Mouse (Mus musculus) forebrain, postnatal 0 days (tissue): ENCODE measurements around the gene Acpp. TPM values are rescaled to one million over a fixed set of nuclear protein-coding genes. Genes with fewer than 3 reads are reported as not detected.

Experiments
- ATAC-seq: fragments of 200-750 bp; cut with Nextera tagmentation; 2 replicates; pipeline ENCODE4 v1.8.0; 2017; ENCODE audit warnings: mild to moderate bottlenecking, moderate library complexity
- DNase-seq: peaks from one replicate; pipeline ENCODE4 v3.0.0-alpha.2; 2015
- H3K27ac ChIP-seq: fragments of 300-500 bp; sonication (generic); 2 replicates; pipeline ENCODE4 v1.5.1; 2014; ENCODE audit warnings: low read depth, mild to moderate bottlenecking, antibody characterized with exemption, low read length, moderate library complexity, mixed read lengths
- H3K27me3 ChIP-seq: fragments of 300-500 bp; sonication (generic); 2 replicates; pipeline ENCODE4 v1.6.1; 2014; ENCODE audit warnings: mild to moderate bottlenecking, low read length, mixed read lengths; ENCODE audit not compliant: insufficient read depth
- H3K36me3 ChIP-seq: fragments of 300-500 bp; sonication (generic); 2 replicates; pipeline ENCODE4 v1.6.1; 2014; ENCODE audit warnings: mild to moderate bottlenecking, moderate library complexity; ENCODE audit not compliant: insufficient read depth
- H3K4me1 ChIP-seq: fragments of 300-500 bp; sonication (generic); 2 replicates; pipeline ENCODE4 v1.6.1; 2014; ENCODE audit warnings: antibody characterized with exemption; ENCODE audit not compliant: insufficient read depth
- H3K4me2 ChIP-seq: fragments of 300-500 bp; sonication (generic); 2 replicates; pipeline ENCODE4 v1.6.1; 2014; ENCODE audit warnings: low read depth, mild to moderate bottlenecking, moderate library complexity
- H3K4me3 ChIP-seq: fragments of 300-500 bp; sonication (generic); 2 replicates; pipeline ENCODE4 v1.5.1; 2014; ENCODE audit warnings: low read depth, low read length, mixed read lengths
- H3K9ac ChIP-seq: fragments of 300-500 bp; sonication (generic); 2 replicates; pipeline ENCODE4 v1.6.1; 2014; ENCODE audit warnings: mild to moderate bottlenecking
- H3K9me3 ChIP-seq: fragments of 300-500 bp; sonication (generic); 2 replicates; pipeline ENCODE4 v1.6.1; 2016; ENCODE audit warnings: low read length
- CTCF ChIP-seq: sonication (generic); IDR thresholded peaks from 2 replicates; pipeline ENCODE4 v1.5.1; 2016; ENCODE audit warnings: antibody characterized with exemption, control low read depth, low read depth
- WGBS: fragments of 180-500 bp; shearing (Covaris S2); extraction: QIAGEN DNeasy Blood & Tissue Kit; methylation state at CpG from one replicate; pipeline ENCODE4 v1.1.7; 2014; 5-methylcytosine and 5-hydroxymethylcytosine counted together
- polyA plus RNA-seq: library from polyadenylated mRNA; unstranded; fragments of >200 nt; fragmentation: Nextera tagmentation; extraction: Ambion mirVana; gene quantifications from 2 replicates; pipeline ENCODE4 v1.2.1, GENCODE M21; 2015
- total RNA-seq: library from RNA; depleted of rRNA; stranded (reverse); fragments of >200 nt; gene quantifications from 2 replicates; pipeline ENCODE4 v1.2.3, GENCODE M21; 2014

Gene Acpp
- total and polyA plus RNA-seq, 2 experiments from 2014 or later, result 0.42 to 0.62 TPM

DNA sequence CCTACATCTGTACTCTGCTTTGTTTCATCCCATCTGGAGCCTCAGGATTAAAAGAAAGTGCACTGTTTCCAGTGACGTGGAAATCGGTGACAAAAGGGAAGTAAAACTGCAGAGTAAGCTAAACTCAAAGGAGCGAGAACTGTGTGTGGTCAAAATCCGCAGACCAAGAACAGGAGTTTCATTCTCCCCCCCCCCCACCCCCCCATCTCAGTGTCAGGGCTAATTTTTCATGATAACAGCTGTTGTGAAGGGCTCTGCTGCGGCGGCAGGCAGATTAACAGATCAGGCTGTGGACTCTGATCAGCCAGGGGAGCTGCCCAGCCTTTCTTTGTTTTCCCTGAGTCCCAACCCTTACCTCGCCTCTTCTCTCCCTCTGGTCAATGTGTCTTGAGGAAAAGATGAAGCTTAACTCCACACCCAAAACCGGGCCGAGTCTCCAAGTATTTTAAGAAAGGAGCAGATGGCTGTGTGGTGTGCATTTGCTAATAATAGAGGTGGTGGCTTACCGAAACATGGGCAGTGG lies 68.1 kb downstream of the Acpp start:
- TF ChIP-seq CTCF, result no peak
- H3K36me3 ChIP-seq, result no peaks in the 10 kb centered on the region
- H3K4me2 ChIP-seq, result no peak overlapping the region
- DNase-seq (no peak), ATAC-seq (no peak)
- H3K9me3 ChIP-seq, result no peaks in the 10 kb centered on the region
- WGBS, result 31% methylated on average over 10 of the region's 10 CpGs
- H3K9ac ChIP-seq, result no peak overlapping the region
- no peaks in the 10 kb centered on the region for H3K27me3 ChIP-seq
- H3K4me3 ChIP-seq, result no peak overlapping the region
- no peaks in the 10 kb centered on the region for H3K4me1 ChIP-seq
- H3K27ac ChIP-seq, result no peak overlapping the region

DNA sequence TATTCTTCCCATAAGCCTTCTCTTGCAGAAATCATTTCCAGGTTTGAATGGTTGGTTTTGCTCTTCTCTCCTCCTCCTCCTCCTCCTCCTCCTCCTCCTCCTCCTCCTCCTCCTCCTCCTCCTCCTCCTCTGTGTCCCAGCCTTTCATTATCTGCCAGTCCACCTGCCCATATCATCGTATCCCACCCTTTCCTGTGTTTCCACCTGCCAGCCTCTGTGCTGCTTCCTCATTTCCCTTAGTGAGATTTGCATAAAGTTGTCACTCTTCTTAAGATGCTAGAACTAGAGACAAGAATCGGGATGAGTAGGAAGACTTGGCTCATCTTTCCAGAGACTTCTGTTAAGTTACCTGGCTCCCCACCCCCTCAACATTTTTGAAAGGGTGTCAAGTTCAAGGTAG lies 73.0 kb downstream of the Acpp start:
- no peak overlapping the region for H3K4me2 ChIP-seq
- no peak for TF ChIP-seq CTCF
- ATAC-seq, result no peak
- 91% methylated on average over 2 of the region's 2 CpGs for WGBS
- DNase-seq, result no peak
- H3K27me3 ChIP-seq, result no peaks in the 10 kb centered on the region
- no peak overlapping the region for H3K4me3 ChIP-seq
- no peak overlapping the region for H3K9ac ChIP-seq
- H3K4me1 ChIP-seq, result peaks cover 13% of the 10 kb centered on the region
- no peaks in the 10 kb centered on the region for H3K9me3 ChIP-seq
- no peaks in the 10 kb centered on the region for H3K36me3 ChIP-seq
- no peak overlapping the region for H3K27ac ChIP-seq

DNA sequence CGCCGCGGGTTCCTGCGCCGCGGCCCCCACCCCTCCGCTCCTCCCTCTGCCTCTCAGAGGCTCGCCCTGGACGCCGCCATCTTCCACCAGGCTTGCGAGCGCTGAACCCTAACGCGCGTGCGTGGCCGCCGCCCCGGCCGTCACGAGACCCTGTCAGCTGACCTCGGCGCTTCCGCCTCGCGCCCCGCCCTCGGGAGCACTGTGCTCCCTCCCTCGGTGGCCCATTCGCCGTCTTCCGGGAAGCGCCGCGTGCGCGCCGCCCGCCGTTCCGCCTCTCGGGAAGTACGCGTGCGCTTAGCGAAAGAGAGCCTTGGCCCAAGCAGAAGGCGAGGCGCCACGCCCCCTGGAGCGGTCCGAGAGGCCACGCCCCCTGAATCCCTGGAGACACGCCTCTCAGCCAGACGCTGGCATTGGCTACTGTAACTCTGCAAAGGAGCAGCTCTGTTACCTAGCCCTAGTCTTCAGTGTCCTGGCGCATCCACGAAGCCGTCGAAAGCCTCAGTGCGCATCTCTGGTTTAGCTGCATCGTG lies 74.7 kb downstream of the Acpp start, which contains the start of gene Dnajc13:
Gene Dnajc13 (minus strand): TSS at position 108 of the 530 bp plus-strand sequence.
- H3K4me1 ChIP-seq, result peaks cover 13% of the 10 kb centered on the region
- no peaks in the 10 kb centered on the region for H3K27me3 ChIP-seq
- peak within 1 kb of the TSS; percentile 95 for H3K4me3 ChIP-seq
- no peaks in the 10 kb centered on the region for H3K9me3 ChIP-seq
- H3K4me2 ChIP-seq, result peak within 1 kb of the TSS; percentile 80
- peak within 1 kb of the TSS; percentile 87 for H3K27ac ChIP-seq
- H3K36me3 ChIP-seq, result no peaks in the 10 kb centered on the region
- DNase-seq (peak; percentile 98), ATAC-seq (peak; percentile 99)
- 2% methylated on average over 60 of the region's 60 CpGs for WGBS
- H3K9ac ChIP-seq, result peak within 1 kb of the TSS; percentile 89
- no peak for TF ChIP-seq CTCF

DNA sequence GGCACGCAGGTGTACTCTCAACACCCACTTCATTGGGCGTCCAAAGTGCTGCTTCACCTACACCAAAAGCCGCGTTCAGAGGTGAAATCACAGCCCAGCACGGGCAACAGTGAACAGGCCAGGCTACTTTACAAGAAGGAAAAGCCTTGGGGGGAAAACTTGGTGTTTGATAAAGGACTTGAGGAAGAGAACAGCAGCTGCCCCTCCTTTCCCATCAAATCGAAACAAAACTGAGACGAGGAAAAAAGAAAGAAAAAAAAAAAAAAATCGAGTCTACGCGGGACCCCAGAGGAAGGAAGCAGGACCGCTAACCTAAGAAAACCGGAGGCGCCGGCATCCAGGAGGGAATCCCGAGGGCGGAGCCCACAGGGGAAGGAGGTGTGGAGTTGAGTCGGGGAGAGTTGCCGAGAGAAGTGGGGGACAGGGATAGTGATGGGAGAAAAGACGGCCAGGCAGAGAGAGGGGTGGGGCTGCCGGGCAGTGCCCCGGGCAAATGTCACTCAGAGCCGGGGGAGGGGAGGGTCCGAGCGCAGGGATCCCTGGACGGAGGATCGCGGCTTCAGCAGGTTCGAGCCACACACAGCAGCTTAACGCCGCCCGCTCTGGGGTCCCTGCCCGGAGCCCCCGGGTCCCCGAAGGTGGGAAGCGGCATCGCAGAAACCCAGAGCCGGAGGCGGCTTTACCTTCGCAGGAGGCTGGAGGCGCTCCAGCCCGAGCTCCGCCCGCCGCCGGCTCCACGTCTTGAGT lies 75.4 kb downstream of the Acpp start:
- H3K36me3 ChIP-seq, result no peaks in the 10 kb centered on the region

DNA sequence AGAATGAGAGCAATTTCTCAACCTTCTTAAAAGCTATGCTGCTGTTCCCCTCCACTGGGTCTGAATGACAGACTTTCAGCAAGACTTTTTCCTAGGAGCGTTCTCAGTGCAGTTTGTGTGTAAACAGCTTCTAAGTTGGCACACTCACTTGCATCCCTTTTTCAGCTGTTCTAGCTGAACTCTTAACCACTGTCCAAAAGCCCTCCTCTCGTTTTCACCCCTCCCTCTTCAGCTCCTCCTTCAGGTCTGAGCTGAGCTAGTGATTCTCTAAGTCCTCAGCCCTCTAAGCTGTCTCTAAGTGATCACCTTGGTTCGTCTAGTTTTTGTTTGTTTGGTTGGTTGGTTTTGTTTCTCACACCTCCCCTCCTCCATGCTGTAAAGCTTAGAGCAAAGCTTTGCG lies 77.2 kb downstream of the Acpp start:
- Histone ChIP-seq H3K9ac (no peak overlapping the region), H3K27ac (no peak overlapping the region), H3K4me2 (no peak overlapping the region; the same call in 1 of the 2 replicates), H3K36me3 (no peaks in the 10 kb centered on the region), H3K9me3 (no peaks in the 10 kb centered on the region), H3K4me3 (no peak overlapping the region), H3K27me3 (no peaks in the 10 kb centered on the region), H3K4me1 (peaks cover 13% of the 10 kb centered on the region)
- WGBS, result 43% methylated on average over 4 of the region's 4 CpGs
- ATAC-seq (no peak), DNase-seq (no peak)
- no peak for TF ChIP-seq CTCF

More for the DNA sequence above, 75.4 kb downstream of the Acpp start:
- peak overlapping the region; percentile 87 for H3K27ac ChIP-seq
- H3K4me3 ChIP-seq, result peak overlapping the region; percentile 95
- H3K4me2 ChIP-seq, result peak overlapping the region; percentile 80
- ATAC-seq (peak; percentile 41), DNase-seq (peak; percentile 26)
- no peak for TF ChIP-seq CTCF
- H3K4me1 ChIP-seq, result peaks cover 13% of the 10 kb centered on the region
- WGBS, result 2% methylated on average over 46 of the region's 46 CpGs
- H3K9me3 ChIP-seq, result no peaks in the 10 kb centered on the region
- H3K27me3 ChIP-seq, result no peaks in the 10 kb centered on the region
- H3K9ac ChIP-seq, result peak overlapping the region; percentile 89

DNA sequence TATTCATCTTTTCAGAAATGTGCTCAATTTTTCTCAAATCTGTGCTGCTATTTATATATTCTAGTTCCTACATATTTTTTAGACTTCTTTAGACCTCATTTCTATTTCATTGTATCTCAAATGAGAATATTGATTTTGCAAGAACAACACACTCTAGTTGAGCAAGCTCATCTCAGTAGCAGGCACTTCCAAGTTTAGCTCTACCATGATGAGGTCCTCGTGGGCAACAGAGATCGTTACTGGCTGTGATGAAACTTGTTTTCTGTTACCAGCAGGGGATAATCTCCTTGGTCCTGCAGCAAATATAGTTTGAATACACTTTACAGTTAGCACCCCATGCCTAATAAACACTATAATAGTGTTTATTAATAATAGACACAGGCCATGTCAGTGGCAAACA lies 81.5 kb downstream of the Acpp start:
- Histone ChIP-seq H3K4me1 (peaks cover 5% of the 10 kb centered on the region), H3K27ac (no peak overlapping the region), H3K4me2 (no peak overlapping the region), H3K4me3 (no peak overlapping the region), H3K9me3 (no peaks in the 10 kb centered on the region), H3K36me3 (no peaks in the 10 kb centered on the region), H3K9ac (no peak overlapping the region), H3K27me3 (no peaks in the 10 kb centered on the region)
- no peak for DNase-seq
- 46% methylated on average over 2 of the region's 2 CpGs for WGBS
- TF ChIP-seq CTCF, result no peak
- no peak for ATAC-seq

DNA sequence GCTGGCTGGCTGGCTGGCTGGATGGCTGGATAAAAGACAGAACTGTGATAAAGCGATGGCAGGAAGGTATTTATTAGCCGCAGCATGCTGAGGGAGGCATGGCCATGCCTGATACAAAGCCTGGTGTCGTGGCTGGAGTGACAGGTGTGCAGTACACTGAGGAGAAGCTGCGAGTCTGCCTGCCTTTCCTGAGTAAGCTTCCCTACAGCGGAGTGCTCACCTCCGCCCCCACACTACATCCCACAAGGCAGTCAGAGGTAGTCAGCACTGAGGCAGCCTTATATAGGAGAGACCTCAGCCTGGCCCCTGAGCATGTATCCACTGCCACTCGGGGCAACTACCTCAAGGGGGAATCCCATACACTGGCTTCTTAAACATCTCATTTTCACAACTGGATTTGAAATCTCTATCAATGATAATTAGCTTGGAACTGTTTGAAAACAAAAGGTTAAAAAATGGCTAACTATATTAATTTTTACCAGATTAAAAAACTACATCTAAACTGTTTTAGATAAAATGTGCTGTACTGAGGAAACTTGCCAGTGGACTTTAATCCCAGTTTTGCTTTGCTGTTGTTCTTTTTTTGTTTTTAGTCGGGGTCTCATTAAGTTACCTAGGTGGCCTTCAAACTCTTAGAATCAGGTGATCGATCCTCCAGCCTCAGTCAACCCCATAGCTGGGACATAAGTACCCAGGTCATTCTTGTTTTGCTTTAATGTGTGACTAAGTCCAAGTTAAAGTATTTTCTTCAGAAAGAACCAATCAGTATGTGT lies 83.0 kb downstream of the Acpp start:
- no peak for DNase-seq
- 77% methylated on average over 9 of the region's 9 CpGs for WGBS
- no peak overlapping the region for H3K9ac ChIP-seq
- no peak overlapping the region for H3K4me3 ChIP-seq
- TF ChIP-seq CTCF, result no peak
- H3K27ac ChIP-seq, result no peak overlapping the region
- no peaks in the 10 kb centered on the region for H3K4me1 ChIP-seq
- H3K36me3 ChIP-seq, result no peaks in the 10 kb centered on the region
- no peak for ATAC-seq
- no peak overlapping the region for H3K4me2 ChIP-seq
- no peaks in the 10 kb centered on the region for H3K9me3 ChIP-seq
- no peaks in the 10 kb centered on the region for H3K27me3 ChIP-seq
